Mouse (Mus musculus) liver, adult (tissue): Measurements from ENCODE around the gene Kif1b.

Source experiments
- GATA4 ChIP-seq: IDR thresholded peaks from 2 replicates; pipeline ENCODE4 v1.6.1; 2014; ENCODE audit warnings: mild to moderate bottlenecking, low read length; ENCODE audit not compliant: insufficient replicate concordance

Kif1b gene

DNA sequence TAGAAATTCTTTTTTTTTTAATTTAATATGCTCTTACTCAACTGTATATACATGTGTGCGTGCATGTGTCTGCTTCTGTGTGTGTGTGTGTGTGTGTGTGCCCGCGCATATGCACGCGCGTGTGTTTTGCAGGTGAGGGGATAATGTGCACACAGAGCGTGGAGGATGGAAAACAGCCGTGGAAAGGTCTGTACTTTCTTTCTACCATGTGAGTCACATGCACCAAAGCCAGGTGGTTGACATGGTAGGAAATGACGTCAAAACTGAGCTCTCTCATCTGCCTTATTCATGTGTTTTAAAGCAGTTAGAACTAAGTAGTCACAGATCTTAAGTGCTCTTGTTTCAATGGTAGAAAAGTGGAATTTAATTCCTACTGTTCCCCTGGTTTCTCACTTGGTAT lies 91.5 kb downstream of the Kif1b start:
- TF ChIP-seq GATA4, result no peak

GRCm38 (mm10) chr4:149215397-149215796 lies 92.1 kb downstream of the Kif1b start:
- no peak for TF ChIP-seq GATA4

- TF ChIP-seq GATA4, result no peak
These were observed 94.0 kb downstream of the Kif1b start for GRCm38 (mm10) chr4:149213466-149213865.

DNA sequence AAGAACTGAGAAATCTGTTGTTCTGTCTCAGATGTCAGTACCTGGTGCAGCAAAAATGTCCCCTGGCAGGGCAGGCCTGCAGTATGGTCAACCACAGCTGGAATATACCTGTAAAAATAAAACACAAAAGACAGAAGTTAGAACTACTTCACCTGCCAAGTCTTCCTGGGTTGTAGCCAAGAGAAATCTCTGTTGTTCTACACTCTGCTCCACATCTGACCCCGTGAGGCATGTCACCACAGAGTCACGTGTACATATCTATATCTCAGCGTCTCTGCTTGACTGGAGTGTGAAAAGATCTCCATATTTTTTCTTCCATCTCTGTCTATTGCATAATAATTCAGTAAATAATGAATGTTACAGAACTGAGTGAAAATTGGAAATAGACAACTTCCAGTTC lies 105.0 kb downstream of the Kif1b start:
- TF ChIP-seq GATA4, result no peak

DNA sequence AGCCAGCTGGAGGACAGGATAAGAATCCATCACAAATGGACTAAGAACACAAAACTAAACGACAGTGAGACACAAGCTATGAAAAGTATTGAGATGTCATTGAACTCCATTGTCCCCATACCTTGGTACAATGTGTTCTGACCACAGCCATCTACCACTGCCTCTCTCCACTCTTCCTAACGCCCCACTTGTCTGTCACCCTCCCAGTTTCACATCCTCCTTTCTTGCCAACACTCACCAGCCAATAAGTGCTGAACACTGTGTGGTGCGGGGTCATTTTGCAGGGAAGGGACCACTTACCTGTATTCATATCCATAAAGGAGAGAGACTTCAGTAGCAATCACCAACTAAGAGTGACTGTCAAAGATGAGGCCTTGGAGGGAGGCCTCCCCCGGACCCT lies 106.4 kb downstream of the Kif1b start:
- no peak for TF ChIP-seq GATA4

DNA sequence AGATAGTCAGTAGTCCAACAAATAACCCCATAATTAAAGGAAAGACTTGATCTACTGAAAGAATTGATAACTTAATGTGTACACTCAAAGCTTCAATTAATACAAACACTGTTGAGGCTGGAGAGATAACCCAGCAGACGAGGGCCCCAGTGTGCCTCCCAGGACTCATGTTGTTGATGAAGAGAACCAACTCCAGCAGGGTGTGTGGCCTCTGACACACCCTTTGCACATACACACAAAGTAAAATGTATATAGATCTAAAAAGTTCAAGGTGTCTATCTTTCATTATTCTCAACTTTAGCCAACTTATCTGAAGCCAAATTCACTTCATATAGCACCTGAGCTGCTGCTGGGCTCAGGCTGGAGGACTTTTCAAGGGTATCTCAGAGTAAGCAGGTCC lies 110.3 kb downstream of the Kif1b start:
- TF ChIP-seq GATA4, result no peak

GRCm38 (mm10) chr4:149191103-149191502 lies 116.4 kb downstream of the Kif1b start:
- TF ChIP-seq GATA4, result no peak

DNA sequence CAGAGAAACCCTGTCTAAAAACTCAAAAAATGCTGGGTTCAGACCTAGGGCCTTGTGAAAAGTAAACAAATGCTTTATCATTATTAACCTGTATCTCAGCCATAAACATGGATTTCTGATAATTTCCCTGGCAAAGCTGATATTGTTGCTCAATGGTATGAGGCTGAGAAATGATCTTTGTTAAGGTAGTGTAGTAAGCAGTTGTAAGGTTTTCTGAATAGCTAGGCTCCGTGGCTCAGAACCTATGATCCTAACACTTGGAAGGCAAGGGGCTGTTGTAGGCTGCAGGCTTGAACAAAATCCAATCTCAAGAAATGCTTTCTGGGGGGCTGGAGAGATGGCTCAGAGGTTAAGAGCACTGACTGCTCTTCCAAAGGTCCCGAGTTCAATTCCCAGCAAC lies 118.9 kb downstream of the Kif1b start:
- no peak for TF ChIP-seq GATA4

- TF ChIP-seq GATA4, result no peak
These were observed 124.7 kb downstream of the Kif1b start for GRCm38 (mm10) chr4:149182755-149183154.

GRCm38 (mm10) chr4:149182192-149182591 lies 125.3 kb downstream of the Kif1b start:
- no peak for TF ChIP-seq GATA4

- no peak for TF ChIP-seq GATA4
These were observed 127.9 kb downstream of the Kif1b start for GRCm38 (mm10) chr4:149179573-149179972.

GRCm38 (mm10) chr4:149179160-149179559 lies 128.3 kb downstream of the Kif1b start:
- TF ChIP-seq GATA4, result no peak

- TF ChIP-seq GATA4, result no peak
These were observed 129.2 kb downstream of the Kif1b start for GRCm38 (mm10) chr4:149178328-149178727.

GRCm38 (mm10) chr4:149177046-149177445 lies 130.4 kb downstream of the Kif1b start:
- TF ChIP-seq GATA4, result no peak

DNA sequence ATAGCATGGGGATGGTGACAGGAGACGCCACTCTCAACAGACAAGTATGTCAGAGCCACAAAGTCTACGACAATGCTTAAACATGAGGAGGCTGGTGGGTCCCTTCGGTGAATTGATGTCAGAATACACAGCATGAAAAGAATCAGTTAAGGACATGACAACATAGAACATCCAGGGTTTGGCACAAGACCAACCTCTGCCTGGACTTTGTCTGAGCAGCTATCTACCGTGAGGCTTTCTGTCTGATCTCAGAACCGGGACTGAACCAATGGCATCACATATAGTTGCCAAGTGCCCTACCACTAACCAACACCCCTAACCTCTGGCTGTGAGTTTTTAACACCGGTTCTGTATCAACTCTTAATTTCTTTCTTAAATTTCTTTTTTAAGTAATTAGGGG lies 130.8 kb downstream of the Kif1b start:
- no peak for TF ChIP-seq GATA4

DNA sequence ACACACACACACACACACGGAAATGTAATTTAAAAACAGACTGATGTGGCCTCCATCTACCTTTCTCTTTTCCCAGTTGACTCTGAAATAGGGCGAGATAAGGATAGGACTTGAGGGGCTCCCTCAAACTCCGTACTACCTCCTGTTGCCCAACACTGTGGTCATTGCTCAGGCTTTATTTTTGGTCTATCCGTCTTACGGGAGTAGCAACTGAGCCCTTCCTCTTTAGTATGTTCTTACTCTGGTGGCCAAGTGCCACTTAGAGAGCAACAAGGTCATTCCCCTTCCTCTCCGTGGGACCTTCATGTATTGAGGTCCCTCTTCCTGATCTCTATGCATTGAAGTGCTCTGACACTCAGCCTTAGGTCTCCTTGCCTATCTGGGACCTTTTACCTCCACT lies 133.8 kb downstream of the Kif1b start:
- no peak for TF ChIP-seq GATA4

DNA sequence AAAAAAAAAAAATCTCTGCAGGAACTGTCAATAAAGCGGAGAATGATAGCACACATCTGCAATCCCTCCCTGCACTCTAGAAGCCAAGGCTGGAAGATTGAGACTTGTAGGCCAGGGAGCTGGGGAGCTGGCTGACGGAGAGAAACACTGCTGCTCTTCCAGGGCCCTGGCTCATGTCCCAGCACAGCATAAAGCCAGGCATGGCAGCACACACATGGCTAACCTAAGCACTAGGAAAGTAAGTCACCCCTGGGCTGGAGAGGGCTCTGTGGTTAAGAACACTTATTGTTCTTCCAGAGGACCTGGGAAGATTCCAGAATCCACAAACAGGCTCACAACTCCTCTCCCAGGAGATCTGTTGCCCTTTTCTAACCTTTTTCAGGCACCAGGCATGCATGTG lies 134.8 kb downstream of the Kif1b start:
- no peak for TF ChIP-seq GATA4

DNA sequence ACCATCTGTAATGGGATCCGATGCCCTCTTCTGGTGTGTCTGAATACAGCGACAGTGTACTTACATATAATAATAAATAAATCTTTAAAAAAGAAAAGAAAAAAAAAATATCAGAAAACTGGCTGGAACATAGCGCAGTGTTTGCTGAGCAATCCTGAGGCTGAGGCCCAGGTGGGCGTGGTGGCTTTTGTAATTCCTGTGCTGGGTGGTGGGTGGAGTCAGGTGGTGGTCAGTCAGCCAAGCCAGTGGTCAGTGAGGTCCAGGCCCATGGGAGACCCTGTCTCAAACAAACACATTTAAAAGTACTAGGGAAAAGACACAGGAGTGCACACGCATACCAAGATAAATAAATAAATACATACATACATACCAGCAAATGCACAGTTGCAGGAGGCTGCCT lies 135.4 kb downstream of the Kif1b start:
- no peak for TF ChIP-seq GATA4
